Mouse (Mus musculus): ENCODE measurements around the gene Kank1. TPM values are rescaled to one million over a fixed set of nuclear protein-coding genes. Genes with fewer than 3 reads are reported as not detected.

The Kank1 gene
- polyA plus RNA-seq, 1 experiment from 2014 or later = 8.2 TPM

DNA sequence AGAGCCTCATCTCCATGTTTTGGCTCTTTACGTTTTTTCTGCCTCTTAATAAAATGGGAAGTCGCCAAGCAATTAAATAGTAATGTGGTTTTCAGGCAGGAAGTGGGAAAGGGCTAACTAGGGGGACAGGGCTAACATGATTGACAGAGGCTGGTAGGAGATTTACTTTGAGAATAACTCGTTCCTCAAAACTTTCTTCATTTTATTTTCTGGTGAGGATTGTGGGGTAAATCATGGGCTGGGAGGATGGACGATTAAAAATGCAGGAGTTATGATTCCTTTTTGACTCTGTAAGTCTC, 89.2 kb downstream of the Kank1 start:
- no peaks in the 10 kb centered on the region for H3K36me3 ChIP-seq (replicated peaks; ENCODE audit: insufficient read depth, low read length)
- H3K9ac ChIP-seq (replicated peaks) = no peak overlapping the region
- WGBS (ENCODE audit: insufficient replicate concordance) = 27% methylated on average over 4 of the region's 4 CpGs
- no peak overlapping the region for H3K27ac ChIP-seq (ENCODE audit: low read depth)
- H3K4me2 ChIP-seq (ENCODE audit: low read depth, low read length) = no peak overlapping the region
- no peak for TF ChIP-seq EP300 (IDR thresholded peaks at IDR 0.05; ENCODE audit: low read depth)
- no peak for TF ChIP-seq CTCF (IDR thresholded peaks at IDR 0.05; ENCODE audit: low read depth)
- no peak for DNase-seq
- no peak for ATAC-seq
- H3K9me3 ChIP-seq (ENCODE audit: low read length) = no peaks in the 10 kb centered on the region
- no peak overlapping the region for H3K4me3 ChIP-seq (ENCODE audit: low read depth, low read length)
- no peaks in the 10 kb centered on the region for H3K27me3 ChIP-seq (ENCODE audit: insufficient read depth, low read length)
- no peaks in the 10 kb centered on the region for H3K4me1 ChIP-seq (ENCODE audit: insufficient read depth)

DNA sequence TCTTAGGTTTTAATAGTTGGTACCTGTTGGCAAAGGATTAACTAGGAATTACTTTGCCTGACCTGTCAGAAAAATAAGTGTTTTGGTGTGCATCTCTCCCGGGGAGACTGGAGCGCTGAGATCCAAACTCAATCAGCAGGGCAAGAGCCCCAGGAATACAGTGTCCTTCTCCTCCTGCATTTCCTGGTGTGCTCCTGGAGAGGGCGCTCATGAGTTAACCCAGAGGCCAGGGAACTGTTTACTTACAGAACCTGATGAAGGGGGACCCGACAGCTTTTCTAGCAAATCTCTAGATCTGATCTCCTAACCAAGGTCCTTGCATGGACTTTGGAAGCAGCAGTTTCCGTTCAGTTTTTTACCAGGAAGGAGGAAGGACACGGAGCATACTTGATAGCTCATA, 90.9 kb downstream of the Kank1 start:
- Histone ChIP-seq H3K4me2 (ENCODE audit: low read depth, low read length) (no peak overlapping the region), H3K4me1 (ENCODE audit: insufficient read depth) (no peaks in the 10 kb centered on the region), H3K36me3 (replicated peaks; ENCODE audit: insufficient read depth, low read length) (no peaks in the 10 kb centered on the region), H3K4me3 (ENCODE audit: low read depth, low read length) (no peak overlapping the region), H3K9ac (replicated peaks) (no peak overlapping the region), H3K27me3 (ENCODE audit: insufficient read depth, low read length) (no peaks in the 10 kb centered on the region), H3K9me3 (ENCODE audit: low read length) (no peaks in the 10 kb centered on the region), H3K27ac (ENCODE audit: low read depth) (no peak overlapping the region)
- peak; percentile 33 for TF ChIP-seq CTCF (IDR thresholded peaks at IDR 0.05; ENCODE audit: low read depth)
- TF ChIP-seq EP300 (IDR thresholded peaks at IDR 0.05; ENCODE audit: low read depth) = no peak
- ATAC-seq = no peak
- WGBS (ENCODE audit: insufficient replicate concordance) = 59% methylated on average over 6 of the region's 6 CpGs
- DNase-seq = no peak

DNA sequence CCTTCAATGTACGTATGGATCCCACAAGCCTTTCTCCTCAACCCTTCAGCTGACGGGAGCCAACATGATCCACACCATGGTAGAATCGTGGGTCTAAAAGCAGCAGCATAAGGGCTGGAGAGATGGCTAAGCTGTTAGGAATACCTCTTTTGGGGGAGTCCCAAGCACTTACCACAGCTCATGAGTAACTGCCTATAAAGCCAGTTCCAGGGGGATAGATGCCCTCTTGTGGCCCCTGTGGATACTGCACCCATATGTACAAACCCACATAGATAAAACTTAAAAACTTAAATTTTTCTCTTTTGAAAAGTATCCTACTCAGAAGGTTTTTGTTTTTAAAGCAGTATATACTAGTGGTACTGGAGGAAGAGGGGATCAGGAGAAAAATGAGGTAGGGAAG, 97.6 kb downstream of the Kank1 start:
- no peak overlapping the region for H3K4me3 ChIP-seq (ENCODE audit: low read depth, low read length)
- no peak overlapping the region for H3K4me2 ChIP-seq (ENCODE audit: low read depth, low read length)
- no peaks in the 10 kb centered on the region for H3K9me3 ChIP-seq (ENCODE audit: low read length)
- DNase-seq (peak; percentile 64), ATAC-seq (no peak)
- no peaks in the 10 kb centered on the region for H3K27me3 ChIP-seq (ENCODE audit: insufficient read depth, low read length)
- H3K36me3 ChIP-seq (replicated peaks; ENCODE audit: insufficient read depth, low read length) = no peaks in the 10 kb centered on the region
- TF ChIP-seq EP300 (IDR thresholded peaks at IDR 0.05; ENCODE audit: low read depth) (no peak), CTCF (IDR thresholded peaks at IDR 0.05; ENCODE audit: low read depth) (peak; percentile 84)
- no peak overlapping the region for H3K27ac ChIP-seq (ENCODE audit: low read depth)
- WGBS (ENCODE audit: insufficient replicate concordance) = 68% methylated on average over 3 of the region's 3 CpGs
- H3K4me1 ChIP-seq (ENCODE audit: insufficient read depth) = no peaks in the 10 kb centered on the region
- no peak overlapping the region for H3K9ac ChIP-seq (replicated peaks)

DNA sequence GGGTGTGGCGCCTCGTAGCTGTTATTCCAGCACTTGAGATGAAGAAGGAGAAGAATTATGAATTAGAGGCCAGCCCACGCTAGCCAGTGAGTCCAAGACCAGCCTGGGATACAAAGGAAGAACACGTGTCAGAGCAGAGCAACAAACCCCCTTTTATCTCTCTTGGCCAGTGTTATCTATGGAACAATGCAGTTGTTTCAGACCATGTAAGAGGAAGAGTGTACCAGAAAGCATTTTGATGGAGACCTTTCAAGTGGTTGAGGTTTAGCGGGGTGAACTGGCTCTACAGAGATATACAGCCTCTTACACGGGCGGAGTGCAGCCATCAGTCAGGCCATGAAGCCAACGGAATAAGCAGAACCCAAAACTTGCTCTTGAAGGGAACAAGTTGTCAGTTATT, 100.0 kb downstream of the Kank1 start:
- no peaks in the 10 kb centered on the region for H3K36me3 ChIP-seq (replicated peaks; ENCODE audit: insufficient read depth, low read length)
- no peaks in the 10 kb centered on the region for H3K9me3 ChIP-seq (ENCODE audit: low read length)
- ATAC-seq = no peak
- no peak overlapping the region for H3K4me3 ChIP-seq (ENCODE audit: low read depth, low read length)
- no peak overlapping the region for H3K9ac ChIP-seq (replicated peaks)
- H3K27ac ChIP-seq (ENCODE audit: low read depth) = no peak overlapping the region
- no peak overlapping the region for H3K4me2 ChIP-seq (ENCODE audit: low read depth, low read length)
- no peak for DNase-seq
- no peak for TF ChIP-seq CTCF (IDR thresholded peaks at IDR 0.05; ENCODE audit: low read depth)
- TF ChIP-seq EP300 (IDR thresholded peaks at IDR 0.05; ENCODE audit: low read depth) = 0 out of 2 replicates have a peak, but pooled peaks have one; percentile 19
- H3K27me3 ChIP-seq (ENCODE audit: insufficient read depth, low read length) = no peaks in the 10 kb centered on the region
- 48% methylated on average over 8 of the region's 8 CpGs for WGBS (ENCODE audit: insufficient replicate concordance)
- no peaks in the 10 kb centered on the region; the same call in 1 of the 2 replicates for H3K4me1 ChIP-seq (ENCODE audit: insufficient read depth)

DNA sequence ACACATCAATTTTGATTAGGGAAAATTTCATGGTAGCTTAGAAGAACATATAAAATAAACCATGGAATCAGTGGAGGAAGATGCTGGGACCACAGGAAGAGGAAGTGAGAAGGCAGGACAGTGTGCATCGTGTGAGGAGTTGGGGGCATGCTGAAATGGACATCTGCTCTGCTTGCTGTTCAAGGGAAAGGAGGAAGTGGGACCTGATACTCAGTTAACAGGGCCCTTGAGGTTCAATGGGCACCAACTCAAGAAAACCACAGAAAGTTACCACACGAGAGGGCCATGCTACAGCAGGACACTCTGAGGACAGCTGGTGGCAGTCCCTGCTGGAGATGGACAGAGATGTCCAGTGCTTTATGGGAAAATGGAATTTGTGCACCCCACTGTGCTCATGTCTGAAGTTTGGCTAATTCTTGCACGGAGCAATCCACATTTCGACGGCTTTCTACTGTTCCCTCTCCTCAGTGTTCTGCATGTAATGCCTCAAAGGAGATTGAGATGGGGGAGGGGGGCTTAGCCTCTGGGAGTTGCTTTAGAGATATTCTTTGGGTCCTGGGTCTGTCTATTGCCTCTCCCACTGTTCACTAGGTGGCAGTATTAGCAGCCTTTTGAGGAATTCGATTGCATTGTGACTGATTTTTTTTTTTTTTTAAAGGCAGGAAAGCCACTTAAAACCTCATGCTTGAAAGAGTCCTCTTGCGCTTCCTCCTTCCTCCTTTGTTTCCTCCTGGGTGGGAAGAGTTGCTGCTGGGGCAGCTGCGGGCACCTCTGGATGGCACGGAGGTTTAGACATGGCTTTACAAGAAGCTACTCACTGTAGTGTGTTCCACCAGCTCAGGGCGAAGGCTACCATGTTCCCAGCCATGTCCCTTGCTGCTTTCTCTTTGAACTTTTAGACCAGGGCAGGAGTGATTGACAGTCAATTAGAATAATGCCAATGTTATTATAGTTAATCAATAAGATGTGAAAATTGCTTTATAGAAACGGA, 104.2 kb downstream of the Kank1 start:
- peak; percentile 39 for DNase-seq
- TF ChIP-seq CTCF (IDR thresholded peaks at IDR 0.05; ENCODE audit: low read depth) (peak; percentile 74), EP300 (IDR thresholded peaks at IDR 0.05; ENCODE audit: low read depth) (no peak)
- H3K9ac ChIP-seq (replicated peaks) = no peak overlapping the region
- H3K36me3 ChIP-seq (replicated peaks; ENCODE audit: insufficient read depth, low read length) = no peaks in the 10 kb centered on the region
- H3K4me2 ChIP-seq (ENCODE audit: low read depth, low read length) = no peak overlapping the region
- no peaks in the 10 kb centered on the region for H3K9me3 ChIP-seq (ENCODE audit: low read length)
- H3K27ac ChIP-seq (ENCODE audit: low read depth) = no peak overlapping the region
- ATAC-seq = peak; percentile 44; the same call in 1 of the 2 replicates
- no peaks in the 10 kb centered on the region for H3K27me3 ChIP-seq (ENCODE audit: insufficient read depth, low read length)
- H3K4me3 ChIP-seq (ENCODE audit: low read depth, low read length) = no peak overlapping the region
- H3K4me1 ChIP-seq (ENCODE audit: insufficient read depth) = peaks cover 11% of the 10 kb centered on the region
- WGBS (ENCODE audit: insufficient replicate concordance) = 31% methylated on average over 11 of the region's 11 CpGs

DNA sequence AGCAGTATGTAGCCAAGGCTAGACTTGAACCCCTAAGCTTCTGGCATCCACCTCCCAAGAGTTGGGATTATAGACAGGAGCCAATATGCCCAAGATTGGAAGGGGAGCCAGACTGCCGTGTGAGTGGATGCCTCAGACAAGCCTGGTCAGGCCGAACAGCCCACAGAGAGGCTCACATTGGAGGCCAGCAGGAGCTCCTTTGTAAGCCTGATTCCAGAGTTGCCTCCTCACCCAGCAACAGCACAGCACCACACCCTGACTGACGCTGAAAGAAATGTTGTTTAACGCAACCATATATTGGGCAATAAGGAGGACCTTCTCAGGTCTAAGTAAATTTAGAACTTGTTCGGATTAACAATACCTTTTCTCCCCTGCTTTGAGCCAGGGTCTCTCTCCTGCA, 105.3 kb downstream of the Kank1 start:
- no peak for ATAC-seq

More for the DNA sequence above, 105.3 kb downstream of the Kank1 start:
- H3K4me2 ChIP-seq (ENCODE audit: low read depth, low read length) = no peak overlapping the region
- no peak overlapping the region for H3K9ac ChIP-seq (replicated peaks)
- H3K4me3 ChIP-seq (ENCODE audit: low read depth, low read length) = no peak overlapping the region
- no peaks in the 10 kb centered on the region for H3K36me3 ChIP-seq (replicated peaks; ENCODE audit: insufficient read depth, low read length)
- H3K4me1 ChIP-seq (ENCODE audit: insufficient read depth) = peaks cover 11% of the 10 kb centered on the region
- H3K27me3 ChIP-seq (ENCODE audit: insufficient read depth, low read length) = no peaks in the 10 kb centered on the region
- no peaks in the 10 kb centered on the region for H3K9me3 ChIP-seq (ENCODE audit: low read length)
- 77% methylated on average over 5 of the region's 5 CpGs for WGBS (ENCODE audit: insufficient replicate concordance)
- DNase-seq = no peak
- no peak overlapping the region for H3K27ac ChIP-seq (ENCODE audit: low read depth)
- TF ChIP-seq EP300 (IDR thresholded peaks at IDR 0.05; ENCODE audit: low read depth) = no peak
- no peak for TF ChIP-seq CTCF (IDR thresholded peaks at IDR 0.05; ENCODE audit: low read depth)
